Mouse (Mus musculus) brown adipose tissue, adult 24 weeks (tissue): Measurements from ENCODE around the gene 2700049A03Rik. TPM values are rescaled to one million over a fixed set of nuclear protein-coding genes. Genes with fewer than 3 reads are reported as not detected.
"Not testable (repeated sequence)": the region's sequence is repeated elsewhere in the genome, so short reads cannot be mapped to it uniquely, and the experiment has no call there.

Experiments used
- H3K27ac ChIP-seq: fragments of 200-500 bp; replicated peaks from 2 replicates; pipeline ENCODE4 v1.5.1; 2012; ENCODE audit warnings: low read depth, mild to moderate bottlenecking, low read length
- H3K4me1 ChIP-seq: fragments of 200-500 bp; 2 replicates; pipeline ENCODE4 v1.6.1; 2012; ENCODE audit warnings: low read length, mixed read lengths; ENCODE audit not compliant: control insufficient read depth, insufficient read depth, insufficient read length
- H3K4me3 ChIP-seq: fragments of 200-500 bp; 2 replicates; pipeline ENCODE4 v1.5.1; 2012; ENCODE audit warnings: low read depth, mild to moderate bottlenecking, low read length, moderate library complexity; ENCODE audit not compliant: insufficient read depth
- polyA plus RNA-seq: library from polyadenylated mRNA; stranded (reverse); fragments of >200 nt; gene quantifications from 2 replicates; pipeline ENCODE4 v1.2.4, GENCODE M21; 2012; ENCODE audit not compliant: missing spikeins, insufficient read depth, insufficient read length

2700049A03Rik gene
- 0.83 and 2.5 TPM in 2 replicates for polyA plus RNA-seq

DNA sequence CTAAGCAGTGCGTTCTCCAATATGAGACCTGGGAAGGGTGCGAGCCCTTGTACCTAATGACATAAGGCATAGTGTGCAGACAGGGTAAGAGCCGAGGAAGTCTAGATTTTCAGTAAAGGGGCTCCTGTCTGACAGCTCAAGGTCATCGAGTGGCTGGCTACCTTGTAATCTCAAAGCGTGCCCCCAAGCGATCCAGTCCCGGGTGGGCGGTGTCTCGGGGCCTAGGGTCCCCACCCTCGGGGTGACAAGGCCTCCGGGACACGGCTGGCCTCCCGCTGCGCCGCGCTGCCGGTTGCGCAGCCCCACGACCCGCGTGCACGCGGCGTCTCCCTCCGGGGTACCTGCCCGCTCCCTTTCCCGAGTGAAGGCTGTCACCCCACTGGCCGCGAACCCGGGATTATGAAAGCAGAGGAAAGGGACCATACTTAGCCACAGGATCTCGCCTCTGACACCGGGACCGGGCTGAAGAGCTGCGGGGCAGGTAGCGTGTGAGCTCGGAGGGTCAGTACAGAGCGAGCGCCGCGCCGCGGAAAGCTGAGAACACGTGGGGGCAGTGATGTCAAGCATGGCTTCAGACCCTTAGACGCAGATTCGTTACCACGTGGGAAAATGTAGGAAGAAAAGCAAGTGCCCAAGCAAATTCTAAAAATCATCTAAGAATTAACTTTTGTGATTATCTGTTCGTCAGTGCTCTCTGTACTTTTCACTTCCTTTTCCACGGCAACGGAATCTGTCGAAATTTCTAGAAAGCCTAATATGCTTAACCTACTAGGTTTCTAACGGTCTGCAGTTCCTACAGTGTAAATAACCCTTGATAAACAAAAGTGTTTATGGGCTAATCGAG lies at the start of gene 2700049A03Rik, which contains the start of gene Timm9:
Gene 2700049A03Rik, plus strand, starts transcription at position 719 of the 844 bp plus-strand sequence.
Gene Timm9, minus strand, starts transcription at position 555 of the 844 bp plus-strand sequence.
- H3K27ac ChIP-seq, result peak within 1 kb of the TSS; percentile 89
- H3K4me3 ChIP-seq, result peak within 1 kb of the TSS; percentile 98
- peaks cover 3% of the 10 kb centered on the region; the same call in 1 of the 2 replicates for H3K4me1 ChIP-seq

DNA sequence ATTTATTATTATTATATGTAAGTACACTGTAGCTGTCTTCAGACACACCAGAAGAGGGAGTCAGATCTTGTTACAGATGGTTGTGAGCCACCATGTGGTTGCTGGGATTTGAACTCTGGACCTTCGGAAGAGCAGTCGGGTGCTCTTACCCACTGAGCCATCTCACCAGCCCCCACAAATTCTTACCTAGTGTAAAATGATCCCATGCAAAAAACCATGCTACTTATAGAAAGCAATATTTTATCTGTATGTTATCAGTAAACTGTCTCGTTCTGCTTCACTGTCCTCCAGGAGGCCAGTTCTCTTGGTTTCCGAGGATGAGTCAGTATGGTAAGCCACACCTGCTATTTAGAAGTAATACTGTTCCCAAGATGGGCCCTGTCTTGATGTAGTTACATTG lies 32.4 kb upstream of the 2700049A03Rik start:
- not testable (repeated sequence) for H3K27ac ChIP-seq, H3K4me3 ChIP-seq, H3K4me1 ChIP-seq

DNA sequence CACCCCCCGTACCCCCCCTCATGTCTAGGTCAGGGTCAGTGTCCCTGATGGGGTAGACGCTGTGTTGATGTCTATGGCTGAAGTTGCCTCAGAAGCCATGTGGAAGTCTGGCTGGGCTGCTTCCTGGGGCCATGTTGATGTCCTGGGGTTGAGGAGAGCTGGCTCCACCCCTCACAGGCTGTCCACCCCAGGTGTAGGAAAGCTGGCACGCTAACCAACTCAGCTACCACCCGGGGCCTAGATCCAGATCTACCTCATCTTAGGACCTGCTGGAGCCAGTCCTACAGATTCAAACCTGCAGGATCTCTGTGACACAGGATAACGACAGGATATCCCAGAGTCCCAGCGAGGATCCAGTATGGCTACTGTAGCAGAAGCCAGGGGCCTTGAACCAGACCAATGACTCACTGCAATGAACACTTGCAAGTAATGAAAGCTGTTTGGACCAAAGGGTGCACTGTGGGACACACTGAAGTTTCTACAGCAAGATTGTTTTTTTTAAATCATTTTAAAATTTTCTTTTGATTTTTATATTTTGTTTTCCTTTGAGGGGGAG lies 29.4 kb upstream of the 2700049A03Rik start:
- H3K4me1 ChIP-seq, result 0 out of 2 replicates have a peak, but pooled peaks cover 3% of the 10 kb centered on the region
- no peak overlapping the region for H3K27ac ChIP-seq
- no peak overlapping the region for H3K4me3 ChIP-seq

DNA sequence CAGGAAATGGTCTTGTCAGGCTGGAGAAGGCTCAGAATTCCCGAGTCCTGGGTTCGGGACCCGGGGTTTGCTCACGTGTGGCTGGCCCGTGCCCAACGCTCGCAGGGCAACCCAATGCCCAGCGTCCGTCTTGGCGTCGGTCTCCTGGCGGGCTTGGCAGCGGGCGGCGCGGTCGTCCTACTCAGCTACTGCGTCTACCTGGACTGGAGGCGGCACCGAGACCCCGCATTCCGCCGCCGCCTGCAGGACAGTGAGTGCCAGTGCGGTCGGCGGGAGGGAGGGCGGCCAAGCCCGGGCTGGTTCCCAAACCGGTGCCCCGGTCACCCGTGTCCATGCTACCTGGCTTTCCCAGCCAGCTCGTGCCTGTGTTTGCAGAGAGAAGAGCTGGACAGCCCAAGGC lies 25.3 kb upstream of the 2700049A03Rik start, which contains the start of gene Tomm20l:
Gene Tomm20l, plus strand, starts transcription at position 98 of the 400 bp plus-strand sequence.
- H3K27ac ChIP-seq, result no peak within 1 kb of the TSS

DNA sequence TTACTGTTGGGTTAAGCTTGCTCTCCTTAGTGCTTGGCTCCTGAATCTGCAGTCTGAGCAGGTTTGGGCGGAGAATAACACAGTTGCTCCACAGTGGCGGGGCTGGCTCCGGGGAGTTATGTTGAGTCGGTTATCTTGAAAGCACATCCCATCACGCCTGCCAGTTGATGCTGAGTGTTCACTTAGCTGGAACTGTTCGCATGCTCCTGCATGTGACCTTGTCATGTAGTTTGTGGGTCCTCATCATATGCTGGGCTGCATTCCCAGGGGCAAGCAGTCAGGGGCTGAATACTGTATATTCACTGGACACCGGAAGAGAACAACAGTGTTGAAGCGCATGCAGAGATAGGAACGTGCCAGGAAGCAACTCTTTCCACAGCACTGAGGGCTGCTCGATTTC lies 23.6 kb upstream of the 2700049A03Rik start:
- Histone ChIP-seq H3K27ac (no peak overlapping the region), H3K4me1 (0 out of 2 replicates have a peak, but pooled peaks cover 3% of the 10 kb centered on the region), H3K4me3 (no peak overlapping the region)

More for the DNA sequence above, 25.3 kb upstream of the 2700049A03Rik start, which contains the start of gene Tomm20l:
- peak within 1 kb of the TSS; percentile 5; the same call in 1 of the 2 replicates for H3K4me3 ChIP-seq
- 0 out of 2 replicates have a peak, but pooled peaks cover 3% of the 10 kb centered on the region for H3K4me1 ChIP-seq

DNA sequence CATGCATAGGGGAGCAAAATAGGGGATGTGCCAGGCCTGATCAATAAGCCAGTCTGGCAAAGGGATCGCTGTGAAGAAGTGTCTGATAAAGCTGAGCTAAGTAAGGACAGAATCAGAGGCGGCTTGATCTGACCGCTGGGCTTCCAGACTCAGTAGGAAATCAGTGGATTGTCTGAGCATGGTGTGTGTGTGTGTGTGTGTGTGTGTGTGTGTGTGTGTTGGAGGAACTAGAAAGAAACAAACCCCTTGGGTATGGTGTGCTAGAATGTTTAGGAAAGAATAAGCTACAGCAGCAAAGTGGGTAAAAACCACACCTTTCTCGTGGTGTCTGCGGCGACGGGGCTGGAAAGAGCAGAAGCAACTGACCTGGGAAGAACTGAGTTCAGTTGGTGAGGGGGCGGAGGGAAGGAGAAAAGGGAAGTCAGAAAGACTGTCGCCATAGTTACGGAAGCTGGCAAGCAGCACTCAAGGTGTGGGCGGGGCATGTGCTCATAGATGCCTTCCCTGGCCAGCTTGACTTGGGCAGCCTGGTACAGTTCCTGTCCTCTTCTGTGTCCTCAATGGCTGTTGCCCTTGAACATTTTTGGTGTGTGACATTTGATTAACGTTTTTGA lies 22.9 kb upstream of the 2700049A03Rik start:
- Histone ChIP-seq H3K27ac (no peak overlapping the region), H3K4me1 (0 out of 2 replicates have a peak, but pooled peaks cover 3% of the 10 kb centered on the region), H3K4me3 (no peak overlapping the region)

DNA sequence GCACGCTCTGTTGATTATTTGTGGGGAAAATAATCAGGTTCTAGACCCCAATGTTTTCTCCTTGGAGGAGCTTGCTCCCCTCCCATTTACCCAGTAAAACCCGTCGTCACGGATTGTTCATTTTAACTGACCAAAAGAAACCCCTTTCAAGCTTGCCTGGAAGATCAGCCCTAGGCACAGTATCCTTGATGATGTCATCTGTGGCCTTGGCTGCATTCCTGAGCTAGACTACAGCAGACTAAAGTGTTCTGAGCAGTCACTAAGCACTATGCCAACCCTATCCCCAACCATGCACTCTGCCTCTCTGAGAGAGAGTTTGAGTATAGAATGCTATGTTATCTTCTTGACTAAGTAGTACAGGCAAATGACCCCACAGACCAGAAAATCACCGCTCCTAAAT lies 20.2 kb upstream of the 2700049A03Rik start:
- no peak overlapping the region for H3K27ac ChIP-seq
- H3K4me1 ChIP-seq, result no peaks in the 10 kb centered on the region
- H3K4me3 ChIP-seq, result no peak overlapping the region

DNA sequence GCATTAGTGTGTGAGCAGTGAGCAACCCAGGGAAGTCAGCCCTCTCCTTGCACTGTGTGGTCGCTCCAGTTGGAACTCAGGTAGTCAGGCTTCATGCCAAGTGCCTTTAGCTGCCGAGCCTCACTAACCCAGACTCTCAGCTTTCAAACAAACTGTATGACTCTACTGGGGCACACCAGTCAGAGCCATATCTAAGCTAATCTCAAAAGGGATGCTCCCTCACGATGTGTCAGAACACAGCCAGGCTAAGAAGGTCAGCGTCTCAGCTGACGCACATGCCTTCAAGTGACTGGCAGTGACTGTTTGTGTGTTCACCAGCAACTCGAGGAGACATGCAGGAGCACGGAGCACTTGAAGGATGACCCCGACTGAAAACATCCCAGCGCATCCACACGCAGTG lies 13.9 kb upstream of the 2700049A03Rik start:
- Histone ChIP-seq H3K27ac (no peak overlapping the region), H3K4me1 (no peaks in the 10 kb centered on the region), H3K4me3 (no peak overlapping the region)

DNA sequence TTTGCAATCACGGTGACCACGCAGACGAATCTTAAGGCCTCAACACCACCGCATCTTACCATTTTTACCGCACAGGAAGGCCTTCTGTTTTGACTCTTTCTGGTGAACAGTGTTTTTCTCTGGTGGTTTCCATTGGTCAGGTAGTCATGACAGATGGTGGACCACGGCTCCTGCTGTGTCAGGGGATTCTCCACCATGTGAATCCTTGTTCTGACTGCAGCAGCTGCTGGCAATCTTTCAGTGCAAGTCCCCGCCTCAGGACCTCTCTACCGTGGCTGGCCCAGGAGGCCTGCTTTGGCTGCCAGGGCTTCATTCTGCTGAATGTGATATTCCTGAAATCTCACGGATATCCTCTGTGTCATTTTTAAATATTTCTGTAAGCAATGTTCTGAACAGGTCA lies 13.4 kb upstream of the 2700049A03Rik start:
- Histone ChIP-seq H3K4me1 (no peaks in the 10 kb centered on the region), H3K27ac (no peak overlapping the region), H3K4me3 (no peak overlapping the region)

DNA sequence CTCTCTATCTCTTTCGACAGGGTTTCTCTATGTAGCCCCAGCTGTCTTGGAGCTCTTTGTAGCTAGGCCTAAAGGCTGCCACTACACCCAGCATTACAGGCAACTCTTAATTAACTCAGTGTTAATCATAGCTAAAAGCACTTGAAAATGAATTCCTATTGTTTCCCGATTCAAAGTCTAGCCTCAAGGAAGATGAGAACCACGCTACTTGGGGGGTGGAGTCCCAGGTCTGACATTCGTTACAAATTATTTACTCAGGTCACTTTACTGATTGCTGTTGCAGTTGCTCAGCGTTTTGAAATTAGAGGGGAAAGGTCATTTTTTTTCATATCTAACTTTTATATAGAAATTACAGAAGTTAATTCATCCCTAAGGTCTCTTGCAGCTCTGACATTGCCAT lies 1.1 kb upstream of the 2700049A03Rik start:
- Histone ChIP-seq H3K4me3 (peak overlapping the region; percentile 30; the same call in 1 of the 2 replicates), H3K4me1 (peaks cover 3% of the 10 kb centered on the region; the same call in 1 of the 2 replicates), H3K27ac (no peak overlapping the region)

DNA sequence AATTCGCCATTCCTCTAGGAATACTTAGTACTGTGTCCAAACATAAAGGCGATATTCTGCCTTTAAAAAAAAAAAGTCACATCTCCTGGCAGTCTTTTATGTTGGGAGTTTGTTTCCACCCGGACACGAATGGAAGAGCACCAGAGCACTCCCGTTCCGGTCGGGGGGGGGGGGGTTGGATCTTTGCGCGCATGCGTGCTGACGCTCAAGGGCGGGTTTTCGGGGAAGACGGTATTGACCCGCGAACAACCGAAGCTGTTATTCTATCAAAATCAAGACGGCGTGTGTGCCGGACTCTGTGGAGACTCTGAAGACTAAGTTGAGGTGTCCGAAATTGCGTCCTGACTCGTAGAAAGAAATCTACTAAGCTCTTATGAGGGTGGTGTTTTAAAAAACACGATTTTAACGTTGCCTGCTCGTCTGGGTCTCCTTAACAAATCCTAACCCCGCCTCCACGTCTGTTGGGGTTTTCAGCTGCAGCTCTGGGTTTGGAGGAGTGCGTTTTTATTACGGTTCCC lies 385 bp downstream of the 2700049A03Rik start:
- peaks cover 3% of the 10 kb centered on the region; the same call in 1 of the 2 replicates for H3K4me1 ChIP-seq
- H3K4me3 ChIP-seq, result peak overlapping the region; percentile 98
- peak overlapping the region; percentile 80 for H3K27ac ChIP-seq

DNA sequence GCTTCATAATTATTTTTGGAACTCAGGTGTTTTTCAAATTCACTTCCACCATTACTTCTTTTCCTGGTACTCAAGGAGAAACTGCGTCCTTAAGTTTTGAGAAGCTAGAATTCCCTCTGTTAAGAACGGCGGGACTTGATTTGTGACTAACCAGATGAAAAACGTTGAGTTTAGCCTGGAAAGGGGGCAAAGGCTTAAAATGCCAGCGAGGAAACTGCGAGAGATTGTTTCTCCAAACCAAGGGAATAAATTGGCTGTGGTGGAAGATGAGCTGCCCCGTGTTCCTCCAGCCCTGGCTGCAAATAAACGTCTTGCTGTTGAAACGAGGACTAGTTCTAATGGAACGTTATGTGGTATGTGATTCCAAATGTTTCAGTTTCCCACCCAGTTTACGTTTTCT lies 1.0 kb downstream of the 2700049A03Rik start:
- Histone ChIP-seq H3K4me3 (peak overlapping the region; percentile 53), H3K27ac (no peak overlapping the region)

DNA sequence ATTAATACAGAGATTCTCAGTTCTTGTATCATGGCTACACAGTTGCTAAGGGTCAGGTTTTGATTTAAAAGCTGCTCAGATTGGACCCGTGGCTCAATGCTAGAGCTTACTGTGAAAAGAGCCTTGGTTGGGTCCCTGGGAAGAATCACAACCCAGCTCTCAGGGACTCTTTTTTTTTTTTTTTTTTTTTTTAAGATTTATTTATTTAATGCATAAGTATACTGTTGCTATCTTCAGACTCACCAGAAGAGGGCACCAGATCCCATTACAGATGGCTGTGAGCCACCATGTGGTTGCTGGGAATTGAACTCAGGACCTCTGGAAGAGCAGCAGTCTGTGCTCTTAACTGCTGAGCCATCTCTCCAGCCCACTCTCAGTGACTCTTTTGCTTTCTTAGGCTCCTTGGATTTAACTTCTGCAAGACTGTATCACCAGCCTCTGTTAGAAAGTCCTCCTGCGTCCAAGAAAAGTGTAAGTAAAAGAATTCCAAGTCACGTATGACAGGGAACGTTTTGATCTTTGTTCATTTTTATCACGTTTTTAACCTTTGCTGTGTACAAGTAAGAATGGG lies 2.7 kb downstream of the 2700049A03Rik start:
- Histone ChIP-seq H3K4me1 (peaks cover 3% of the 10 kb centered on the region; the same call in 1 of the 2 replicates), H3K27ac (no peak overlapping the region), H3K4me3 (no peak overlapping the region)

More for the DNA sequence above, 1.0 kb downstream of the 2700049A03Rik start:
- peaks cover 3% of the 10 kb centered on the region; the same call in 1 of the 2 replicates for H3K4me1 ChIP-seq

DNA sequence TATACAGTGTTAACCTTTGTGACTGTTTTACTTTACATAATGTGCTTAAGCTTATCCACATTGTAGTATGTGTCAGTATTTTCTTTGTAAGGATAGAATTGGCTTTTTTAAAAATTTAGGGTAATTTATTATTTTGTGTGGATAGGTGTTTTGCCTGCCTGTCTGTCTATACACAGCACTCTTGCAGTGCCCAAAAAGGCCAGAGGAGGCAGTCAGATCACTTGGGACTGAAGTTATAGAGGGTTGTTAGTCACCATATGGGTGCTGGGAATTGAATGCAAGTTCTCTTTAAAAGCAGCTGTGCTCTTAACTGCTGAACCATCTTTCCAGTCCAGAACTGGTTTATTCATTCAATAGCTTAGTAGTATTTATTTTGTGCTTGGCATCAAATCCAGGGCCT lies 4.5 kb downstream of the 2700049A03Rik start:
- no peak overlapping the region for H3K4me3 ChIP-seq
- H3K27ac ChIP-seq, result no peak overlapping the region
- H3K4me1 ChIP-seq, result peaks cover 3% of the 10 kb centered on the region; the same call in 1 of the 2 replicates
